Mouse (Mus musculus): ENCODE measurements around the gene Nsmce4a.
"Not testable (repeated sequence)": the region's sequence is repeated elsewhere in the genome, so short reads cannot be mapped to it uniquely, and the experiment has no call there.

The Nsmce4a gene

GRCm38 (mm10) chr7:130572821-130573220 is at the start of gene Nsmce4a:
Gene Nsmce4a (minus strand): TSS chr7:130573118.
- DNase-seq (ENCODE audit: low read depth in 2 of 2, low spot score in 2 of 2) = no peak

- DNase-seq (ENCODE audit: low read depth in 2 of 2, low spot score in 2 of 2) = no peak
These were observed 49.4 kb upstream of the Nsmce4a start for GRCm38 (mm10) chr7:130622359-130622758.

- no peak for DNase-seq (ENCODE audit: low read depth in 2 of 2, low spot score in 2 of 2)
These were observed 49.0 kb upstream of the Nsmce4a start for GRCm38 (mm10) chr7:130621953-130622352.

GRCm38 (mm10) chr7:130621068-130621467 is 48.1 kb upstream of the Nsmce4a start:
- no peak for DNase-seq (ENCODE audit: low read depth in 2 of 2, low spot score in 2 of 2)

- DNase-seq (ENCODE audit: low read depth in 2 of 2, low spot score in 2 of 2) = no peak
These were observed 44.7 kb upstream of the Nsmce4a start for GRCm38 (mm10) chr7:130617591-130617990.

- no peak for DNase-seq (ENCODE audit: low read depth in 2 of 2, low spot score in 2 of 2)
These were observed 41.1 kb upstream of the Nsmce4a start for GRCm38 (mm10) chr7:130613973-130614372.

GRCm38 (mm10) chr7:130606958-130607357 is 34.0 kb upstream of the Nsmce4a start:
- DNase-seq (ENCODE audit: low read depth in 2 of 2, low spot score in 2 of 2) = no peak

- peak in 1 of 2 experiments; percentile 15 for DNase-seq (ENCODE audit: low read depth in 2 of 2, low spot score in 2 of 2)
These were observed 32.2 kb upstream of the Nsmce4a start for GRCm38 (mm10) chr7:130605111-130605510.

GRCm38 (mm10) chr7:130604390-130604789 is 31.5 kb upstream of the Nsmce4a start:
- no peak for DNase-seq (ENCODE audit: low read depth in 2 of 2, low spot score in 2 of 2)

GRCm38 (mm10) chr7:130603556-130603955 is 30.6 kb upstream of the Nsmce4a start:
- no peak for DNase-seq (ENCODE audit: low read depth in 2 of 2, low spot score in 2 of 2)

- no peak for DNase-seq (ENCODE audit: low read depth in 2 of 2, low spot score in 2 of 2)
These were observed 29.9 kb upstream of the Nsmce4a start for GRCm38 (mm10) chr7:130602804-130603203.

GRCm38 (mm10) chr7:130600546-130600945 is 27.6 kb upstream of the Nsmce4a start:
- DNase-seq (ENCODE audit: low read depth in 2 of 2, low spot score in 2 of 2) = no peak

GRCm38 (mm10) chr7:130600074-130600473 is 27.2 kb upstream of the Nsmce4a start:
- DNase-seq (ENCODE audit: low read depth in 2 of 2, low spot score in 2 of 2) = no peak

GRCm38 (mm10) chr7:130597546-130597945 is 24.6 kb upstream of the Nsmce4a start:
- no peak for DNase-seq (ENCODE audit: low read depth in 2 of 2, low spot score in 2 of 2)

- DNase-seq (ENCODE audit: low read depth in 2 of 2, low spot score in 2 of 2) = not testable (repeated sequence)
These were observed 23.3 kb upstream of the Nsmce4a start for GRCm38 (mm10) chr7:130596079-130596855.

- not testable (repeated sequence) for DNase-seq (ENCODE audit: low read depth in 2 of 2, low spot score in 2 of 2)
These were observed 20.7 kb upstream of the Nsmce4a start for GRCm38 (mm10) chr7:130593375-130594239.

GRCm38 (mm10) chr7:130592975-130593374 is 20.1 kb upstream of the Nsmce4a start:
- DNase-seq (ENCODE audit: low read depth in 2 of 2, low spot score in 2 of 2) = not testable (repeated sequence)

- no peak for DNase-seq (ENCODE audit: low read depth in 2 of 2, low spot score in 2 of 2)
These were observed 18.0 kb upstream of the Nsmce4a start for GRCm38 (mm10) chr7:130590845-130591437.

- DNase-seq (ENCODE audit: low read depth in 2 of 2, low spot score in 2 of 2) = no peak
These were observed 17.3 kb upstream of the Nsmce4a start for GRCm38 (mm10) chr7:130590081-130590828.

- no peak for DNase-seq (ENCODE audit: low read depth in 2 of 2, low spot score in 2 of 2)
These were observed 13.7 kb upstream of the Nsmce4a start for GRCm38 (mm10) chr7:130586521-130587072.

- DNase-seq (ENCODE audit: low read depth in 2 of 2, low spot score in 2 of 2) = no peak
These were observed 5.7 kb upstream of the Nsmce4a start for GRCm38 (mm10) chr7:130578607-130579006.
